ENCODE assay signal across 20 mouse cellular contexts in genomic region chr14:75246024-75247000, GRCm38 (mm10). TPM values are rescaled to one million over a fixed set of nuclear protein-coding genes. Genes with fewer than 3 reads are reported as not detected.
"Had no signal": no experiment of that assay in that cellular context is flagged by ENCODE, and none has a peak within 500 bp of the region (broad histone marks: within the 10 kb centered on the region; RNA-seq: fewer than 3 reads in every experiment).

No protein-coding gene starts in this region.

- H3K27me3 ChIP-seq: limb, embryonic 15.5 days; liver, embryonic 15.5 days; megakaryocyte, embryonic 14.5 days; midbrain, embryonic 15.5 days; neural tube, embryonic 12.5 days; stomach, embryonic 15.5 days had no signal

- H3K9me3 ChIP-seq: limb, embryonic 15.5 days; liver, embryonic 15.5 days; midbrain, embryonic 15.5 days; neural tube, embryonic 12.5 days; stomach, embryonic 15.5 days had no signal

- H3K36me3 ChIP-seq: limb, embryonic 15.5 days; liver, embryonic 15.5 days; midbrain, embryonic 15.5 days; neural tube, embryonic 12.5 days; stomach, embryonic 15.5 days had no signal

- H3K27ac ChIP-seq: limb, embryonic 15.5 days; liver, embryonic 15.5 days; macrophage; midbrain, embryonic 15.5 days; neural tube, embryonic 12.5 days; stomach, embryonic 15.5 days had no signal

- H3K4me1 ChIP-seq: limb, embryonic 15.5 days; midbrain, embryonic 15.5 days; neural tube, embryonic 12.5 days; stomach, embryonic 15.5 days had no signal

- ATAC-seq: midbrain, embryonic 15.5 days had no signal

- H3K4me3 ChIP-seq: limb, embryonic 15.5 days; liver, embryonic 15.5 days; megakaryocyte, embryonic 14.5 days; midbrain, embryonic 15.5 days; neural tube, embryonic 12.5 days; stomach, embryonic 15.5 days had no signal

- H3K9ac ChIP-seq: limb, embryonic 15.5 days; liver, embryonic 15.5 days; lung, embryonic 14.5 days; midbrain, embryonic 15.5 days; neural tube, embryonic 12.5 days; stomach, embryonic 15.5 days had no signal

- H3K4me2 ChIP-seq: limb, embryonic 15.5 days; liver, embryonic 15.5 days; lung, embryonic 14.5 days; midbrain, embryonic 11.5 days; midbrain, embryonic 15.5 days; neural tube, embryonic 12.5 days; stomach, embryonic 15.5 days had no signal

- DNase-seq: kidney, postnatal 25 days; layer of hippocampus, adult 9-11 months; layer of hippocampus, postnatal 36 days; lung, embryonic 14.5 days; lung, postnatal 10 days; thymus, postnatal 4 days had no signal

RNA-seq across cellular contexts. Expression of gene Cpb2, which starts 4.2 kb away (rescaled TPM):
- total RNA-seq: layer of hippocampus, postnatal 36 days; left cerebral cortex, adult 8-10 months; left cerebral cortex, postnatal 25 days; monocyte, adult 5-6 weeks; neutrophil, adult 5-6 weeks had no signal
- polyA plus RNA-seq: limb, embryonic 11.5 days; lung, embryonic 14.5 days; macrophage; midbrain, embryonic 11.5 days; midbrain, embryonic 15.5 days; spleen, adult 2 months had no signal
